Mouse (Mus musculus) stomach, postnatal 0 days (tissue): ENCODE measurements at regions not wholly inside any gene's neighbourhood (a gene's known extent, or its start where the extent isn't known, plus 50 kb on each side); places are given as distances from the start of the nearest gene placed in this dataset.

ENCODE experiments used
- CTCF ChIP-seq: IDR thresholded peaks from 2 replicates; pipeline ENCODE4 v1.5.1; 2016; ENCODE audit warnings: antibody characterized with exemption, low read depth, mild to moderate bottlenecking, moderate library complexity
- EP300 ChIP-seq: optimal IDR thresholded peaks from 2 replicates; pipeline ENCODE3; 2016; ENCODE audit warnings: antibody characterized with exemption

GRCm38 (mm10) chr9:41327561-41327960, 166.1 kb upstream of the Ubash3b start:
- TF ChIP-seq CTCF (no peak), EP300 (no peak)
